9 mouse cellular contexts compared by ENCODE assay signal in the genomic region with DNA sequence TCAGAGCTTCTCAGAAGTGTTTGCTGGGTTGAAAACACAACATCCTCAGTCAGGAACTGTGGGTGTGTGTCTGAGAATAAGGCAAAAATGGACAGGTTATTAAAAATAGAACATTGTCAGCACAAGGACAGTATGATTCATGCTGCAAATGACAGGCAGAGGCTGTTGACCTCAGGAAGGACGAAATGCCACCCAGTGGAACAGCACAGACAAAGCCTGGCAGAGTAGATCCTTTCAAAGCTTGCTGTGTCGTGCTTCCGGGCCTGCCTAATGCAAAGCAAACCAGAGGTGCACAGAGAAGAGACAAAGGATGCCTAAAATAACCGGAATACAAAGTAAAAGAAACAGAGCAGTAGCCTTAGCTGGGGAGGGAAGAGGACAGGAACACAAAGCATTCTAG. TPM values are rescaled to one million over a fixed set of nuclear protein-coding genes. Genes with fewer than 3 reads are reported as not detected.
A peak's percentile ranks its signal among the peaks of the same experiment; 100 is the strongest.
DNase-seq lines count a peak whose midpoint lies in the region; ATAC-seq and TF ChIP-seq lines count a peak whose summit lies in the region.
"Had no signal": no experiment of that assay in that cellular context is flagged by ENCODE, and none has a peak within 500 bp of the region (broad histone marks: within the 10 kb centered on the region; RNA-seq: fewer than 3 reads in every experiment).

No protein-coding gene starts in this region.

- no peak for TF ChIP-seq CTCF in thymus, adult 2 months (IDR thresholded peaks at IDR 0.05; ENCODE audit: borderline replicate concordance, control insufficient read depth, extremely low read depth, insufficient read depth, low read length, poor library complexity)

- no peak overlapping the region for H3K9ac ChIP-seq in forebrain, embryonic 15.5 days (replicated peaks)
- H3K9ac ChIP-seq: liver, embryonic 13.5 days had no signal

- DNase-seq in embryo, embryonic 10 days (ENCODE audit: low spot score): peak; percentile 29
- no peak for DNase-seq in embryo, embryonic 9.5 days (ENCODE audit: extremely low spot score)
- peak; percentile 81 to 89 for DNase-seq in adrenal gland, adult (ENCODE audit: inconsistent age in 2 of 2, low spot score in 1 of 2)
- DNase-seq in midbrain, embryonic 10.5 days (ENCODE audit: low spot score): no peak
- DNase-seq in liver: no peak
- no peak for DNase-seq in thymus, adult 2 months
- DNase-seq in lung, postnatal 25 days (ENCODE audit: low spot score): no peak
- DNase-seq: liver, embryonic 13.5 days had no signal

- WGBS in forebrain, embryonic 15.5 days: 6% methylated on average over 4 of the region's 4 CpGs
- 17% methylated on average over 4 of the region's 4 CpGs for WGBS in midbrain, embryonic 10.5 days
- 48% methylated on average over 4 of the region's 4 CpGs for WGBS in thymus, adult 2 months

- no peak for TF ChIP-seq POLR2A in thymus, adult 2 months (IDR thresholded peaks at IDR 0.05; ENCODE audit: control insufficient read depth, extremely low read depth, insufficient read depth, low read length, poor library complexity)

- no peak overlapping the region for H3K4me3 ChIP-seq in forebrain, embryonic 15.5 days
- H3K4me3 ChIP-seq in midbrain, embryonic 10.5 days: no peak overlapping the region
- no peak overlapping the region for H3K4me3 ChIP-seq in thymus, adult 2 months (ENCODE audit: control insufficient read depth, insufficient read depth, low read length)
- H3K4me3 ChIP-seq: liver, embryonic 13.5 days had no signal

- no peak overlapping the region for H3K4me2 ChIP-seq in forebrain, embryonic 15.5 days (replicated peaks)
- H3K4me2 ChIP-seq: liver, embryonic 13.5 days had no signal

- H3K9me3 ChIP-seq in forebrain, embryonic 15.5 days: no peaks in the 10 kb centered on the region
- H3K9me3 ChIP-seq in midbrain, embryonic 10.5 days (replicated peaks): no peaks in the 10 kb centered on the region
- H3K9me3 ChIP-seq: liver, embryonic 13.5 days had no signal

- peaks cover 32% of the 10 kb centered on the region for H3K4me1 ChIP-seq in forebrain, embryonic 15.5 days
- peaks cover 18% of the 10 kb centered on the region for H3K4me1 ChIP-seq in midbrain, embryonic 10.5 days
- H3K4me1 ChIP-seq in thymus, adult 2 months (replicated peaks; ENCODE audit: control insufficient read depth, insufficient read depth, low read length): no peaks in the 10 kb centered on the region
- H3K4me1 ChIP-seq: liver, embryonic 13.5 days had no signal

- H3K27me3 ChIP-seq in forebrain, embryonic 15.5 days: peaks cover 9% of the 10 kb centered on the region; the same call in 1 of the 2 replicates
- no peaks in the 10 kb centered on the region; the same call in 1 of the 2 replicates for H3K27me3 ChIP-seq in midbrain, embryonic 10.5 days (ENCODE audit: low read depth, poor library complexity, severe bottlenecking)
- no peaks in the 10 kb centered on the region for H3K27me3 ChIP-seq in thymus, adult 2 months (ENCODE audit: control insufficient read depth, insufficient read depth, low read length)
- H3K27me3 ChIP-seq: liver, embryonic 13.5 days had no signal

- no peaks in the 10 kb centered on the region for H3K36me3 ChIP-seq in forebrain, embryonic 15.5 days
- H3K36me3 ChIP-seq in midbrain, embryonic 10.5 days: no peaks in the 10 kb centered on the region
- no peaks in the 10 kb centered on the region for H3K36me3 ChIP-seq in thymus, adult 2 months (ENCODE audit: control insufficient read depth, insufficient read depth, low read length)
- H3K36me3 ChIP-seq: liver, embryonic 13.5 days had no signal

- H3K27ac ChIP-seq in forebrain, embryonic 15.5 days (replicated peaks): peak overlapping the region; percentile 77
- peak overlapping the region; percentile 75 for H3K27ac ChIP-seq in midbrain, embryonic 10.5 days (replicated peaks)
- H3K27ac ChIP-seq in thymus, adult 2 months (ENCODE audit: control insufficient read depth, insufficient read depth, low read length): no peak overlapping the region
- H3K27ac ChIP-seq: liver, embryonic 13.5 days had no signal

- peak; percentile 47 for ATAC-seq in forebrain, embryonic 15.5 days (replicated peaks)

RNA-seq across cellular contexts. Expression of a gene that starts 54.4 kb away (rescaled TPM):
- polyA plus RNA-seq in forebrain, embryonic 15.5 days (2015; fragmentation: Nextera tagmentation; extraction: Ambion mirVana): 52.7 and 54.7 TPM in 2 replicates
- 57.2 and 58.2 TPM in 2 replicates for polyA plus RNA-seq in midbrain, embryonic 10.5 days (2016; fragmentation: Nextera tagmentation; extraction: Ambion mirVana)
- polyA plus RNA-seq in thymus, adult 2 months (2012; rRNA removed): 84.5 and 89.7 TPM in 2 replicates

Comparison
In these comparisons a context has a peak if more than half of its experiments do, and no peak if none do; other contexts are left out.
1. DNase-seq: peak in embryo, embryonic 10 days (single experiment) and adrenal gland, adult (2 of 2); none in embryo, embryonic 9.5 days (single experiment), midbrain, embryonic 10.5 days (single experiment), liver (single experiment), thymus, adult 2 months (single experiment) and lung, postnatal 25 days (single experiment).